Mouse (Mus musculus) lung, embryonic 15.5 days (tissue): ENCODE data around the gene Ice2. TPM values are rescaled to one million over a fixed set of nuclear protein-coding genes. Genes with fewer than 3 reads are reported as not detected.

Source experiments
- ATAC-seq: fragments of 200-750 bp; cut with Nextera tagmentation; 2 replicates; pipeline ENCODE4 v1.8.0; 2017; ENCODE audit warnings: moderate number of reproducible peaks, borderline replicate concordance; ENCODE audit not compliant: low FRiP score, low TSS enrichment; ENCODE audit errors: extremely low read depth
- H3K27ac ChIP-seq: fragments of 300-500 bp; sonication (generic); 2 replicates; pipeline ENCODE4 v1.5.1; 2015; ENCODE audit warnings: moderate library complexity, mild to moderate bottlenecking, inconsistent platforms
- H3K27me3 ChIP-seq: fragments of 300-500 bp; sonication (generic); 2 replicates; pipeline ENCODE4 v1.6.1; 2015; ENCODE audit warnings: inconsistent platforms
- H3K36me3 ChIP-seq: fragments of 300-500 bp; sonication (generic); 2 replicates; pipeline ENCODE4 v1.6.1; 2015; ENCODE audit warnings: inconsistent platforms
- H3K4me1 ChIP-seq: fragments of 300-500 bp; sonication (generic); 2 replicates; pipeline ENCODE4 v1.6.1; 2015; ENCODE audit warnings: inconsistent platforms
- H3K4me2 ChIP-seq: fragments of 300-500 bp; sonication (generic); 2 replicates; pipeline ENCODE4 v1.6.1; 2015; ENCODE audit warnings: inconsistent platforms, mild to moderate bottlenecking, moderate library complexity
- H3K4me3 ChIP-seq: fragments of 300-500 bp; sonication (generic); 2 replicates; pipeline ENCODE4 v1.5.1; 2015; ENCODE audit warnings: mild to moderate bottlenecking, inconsistent platforms
- H3K9ac ChIP-seq: fragments of 300-500 bp; sonication (generic); 2 replicates; pipeline ENCODE4 v1.6.1; 2015; ENCODE audit warnings: inconsistent platforms
- H3K9me3 ChIP-seq: fragments of 300-500 bp; sonication (generic); 2 replicates; pipeline ENCODE4 v1.6.1; 2016; ENCODE audit warnings: inconsistent platforms
- WGBS: fragments of 180-500 bp; shearing (Covaris S2); methylation state at CpG from one replicate; pipeline ENCODE4 v1.1.7; 2015; 5-methylcytosine and 5-hydroxymethylcytosine counted together
- polyA plus RNA-seq: library from polyadenylated mRNA; unstranded; fragments of >200 nt; fragmentation: Nextera tagmentation; extraction: Ambion mirVana; gene quantifications from 2 replicates; pipeline ENCODE4 v1.2.1, GENCODE M21; 2015

Gene Ice2
- polyA plus RNA-seq, result 20.4 and 20.6 TPM in 2 replicates

- under 1% methylated on average over 42 of the region's 53 CpGs for WGBS
- H3K27me3 ChIP-seq, result no peaks in the 10 kb centered on the region
- H3K4me3 ChIP-seq, result peak within 1 kb of the TSS; percentile 59
- no peaks in the 10 kb centered on the region for H3K9me3 ChIP-seq
- no peaks in the 10 kb centered on the region for H3K36me3 ChIP-seq
- ATAC-seq, result peak; percentile 82
- peak within 1 kb of the TSS; percentile 82 for H3K9ac ChIP-seq
- H3K4me1 ChIP-seq, result peaks cover 7% of the 10 kb centered on the region
- H3K27ac ChIP-seq, result peak within 1 kb of the TSS; percentile 91
- H3K4me2 ChIP-seq, result peak within 1 kb of the TSS; percentile 88
These were observed at the start of gene Ice2 for GRCm38 (mm10) chr9:69397760-69398452. Gene Ice2, plus strand, starts transcription at chr9:69397906.

GRCm38 (mm10) chr9:69349537-69349936, 48.2 kb upstream of the Ice2 start:
- Histone ChIP-seq H3K9ac (no peak overlapping the region), H3K9me3 (no peaks in the 10 kb centered on the region), H3K4me3 (no peak overlapping the region), H3K27ac (no peak overlapping the region), H3K4me2 (no peak overlapping the region), H3K4me1 (no peaks in the 10 kb centered on the region), H3K27me3 (no peaks in the 10 kb centered on the region), H3K36me3 (no peaks in the 10 kb centered on the region)
- ATAC-seq, result no peak
- 79% methylated on average over 2 of the region's 2 CpGs for WGBS

GRCm38 (mm10) chr9:69354228-69354627, 43.5 kb upstream of the Ice2 start:
- Histone ChIP-seq H3K4me3 (no peak overlapping the region), H3K27ac (no peak overlapping the region), H3K9ac (no peak overlapping the region), H3K4me2 (no peak overlapping the region), H3K27me3 (no peaks in the 10 kb centered on the region), H3K36me3 (no peaks in the 10 kb centered on the region), H3K9me3 (no peaks in the 10 kb centered on the region), H3K4me1 (no peaks in the 10 kb centered on the region)
- WGBS, result 74% methylated on average over 6 of the region's 6 CpGs
- no peak for ATAC-seq

GRCm38 (mm10) chr9:69357834-69358233, 39.9 kb upstream of the Ice2 start:
- Histone ChIP-seq H3K4me2 (no peak overlapping the region), H3K36me3 (no peaks in the 10 kb centered on the region), H3K4me3 (no peak overlapping the region), H3K27me3 (no peaks in the 10 kb centered on the region), H3K27ac (no peak overlapping the region), H3K9ac (no peak overlapping the region), H3K4me1 (no peaks in the 10 kb centered on the region), H3K9me3 (no peaks in the 10 kb centered on the region)
- no peak for ATAC-seq
- 27% methylated on average over 3 of the region's 3 CpGs for WGBS

GRCm38 (mm10) chr9:69358797-69359196, 38.9 kb upstream of the Ice2 start:
- Histone ChIP-seq H3K27ac (no peak overlapping the region), H3K4me1 (no peaks in the 10 kb centered on the region), H3K27me3 (no peaks in the 10 kb centered on the region), H3K4me3 (no peak overlapping the region), H3K36me3 (no peaks in the 10 kb centered on the region), H3K9me3 (no peaks in the 10 kb centered on the region), H3K4me2 (no peak overlapping the region), H3K9ac (no peak overlapping the region)
- no peak for ATAC-seq
- 73% methylated on average over 6 of the region's 6 CpGs for WGBS

- Histone ChIP-seq H3K9me3 (no peaks in the 10 kb centered on the region), H3K4me2 (no peak overlapping the region), H3K4me3 (no peak overlapping the region), H3K36me3 (no peaks in the 10 kb centered on the region), H3K4me1 (no peaks in the 10 kb centered on the region), H3K27ac (no peak overlapping the region), H3K27me3 (no peaks in the 10 kb centered on the region), H3K9ac (no peak overlapping the region)
- WGBS, result 72% methylated on average over 8 of the region's 8 CpGs
- ATAC-seq, result no peak
These were observed 35.7 kb upstream of the Ice2 start for GRCm38 (mm10) chr9:69361951-69362445.

GRCm38 (mm10) chr9:69362766-69363165, 34.9 kb upstream of the Ice2 start:
- 46% methylated on average over 4 of the region's 4 CpGs for WGBS
- no peaks in the 10 kb centered on the region for H3K4me1 ChIP-seq
- H3K4me3 ChIP-seq, result no peak overlapping the region
- no peak overlapping the region for H3K27ac ChIP-seq
- no peak for ATAC-seq
- no peaks in the 10 kb centered on the region for H3K36me3 ChIP-seq
- no peak overlapping the region for H3K9ac ChIP-seq
- H3K9me3 ChIP-seq, result no peaks in the 10 kb centered on the region
- no peak overlapping the region for H3K4me2 ChIP-seq
- no peaks in the 10 kb centered on the region for H3K27me3 ChIP-seq

GRCm38 (mm10) chr9:69364117-69364516, 33.6 kb upstream of the Ice2 start:
- 52% methylated on average over 16 of the region's 16 CpGs for WGBS
- H3K27ac ChIP-seq, result no peak overlapping the region
- no peaks in the 10 kb centered on the region for H3K27me3 ChIP-seq
- no peak for ATAC-seq
- H3K9ac ChIP-seq, result no peak overlapping the region
- no peaks in the 10 kb centered on the region for H3K9me3 ChIP-seq
- no peak overlapping the region for H3K4me3 ChIP-seq
- no peak overlapping the region for H3K4me2 ChIP-seq
- no peaks in the 10 kb centered on the region for H3K4me1 ChIP-seq
- no peaks in the 10 kb centered on the region for H3K36me3 ChIP-seq

GRCm38 (mm10) chr9:69367055-69367454, 30.7 kb upstream of the Ice2 start:
- WGBS, result 66% methylated on average over 4 of the region's 4 CpGs
- no peak for ATAC-seq

GRCm38 (mm10) chr9:69368071-69368470, 29.6 kb upstream of the Ice2 start:
- no peak for ATAC-seq
- WGBS, result 72% methylated on average over 8 of the region's 8 CpGs
- no peaks in the 10 kb centered on the region for H3K36me3 ChIP-seq
- no peak overlapping the region for H3K9ac ChIP-seq
- H3K27ac ChIP-seq, result no peak overlapping the region
- H3K4me2 ChIP-seq, result no peak overlapping the region
- no peak overlapping the region for H3K4me3 ChIP-seq
- no peaks in the 10 kb centered on the region for H3K4me1 ChIP-seq
- H3K9me3 ChIP-seq, result no peaks in the 10 kb centered on the region
- H3K27me3 ChIP-seq, result no peaks in the 10 kb centered on the region

More at GRCm38 (mm10) chr9:69367055-69367454, 30.7 kb upstream of the Ice2 start:
- Histone ChIP-seq H3K9me3 (no peaks in the 10 kb centered on the region), H3K27me3 (no peaks in the 10 kb centered on the region), H3K27ac (no peak overlapping the region), H3K36me3 (no peaks in the 10 kb centered on the region), H3K4me3 (no peak overlapping the region), H3K4me1 (no peaks in the 10 kb centered on the region), H3K4me2 (no peak overlapping the region), H3K9ac (no peak overlapping the region)

GRCm38 (mm10) chr9:69371046-69371724, 26.5 kb upstream of the Ice2 start:
- H3K4me2 ChIP-seq, result no peak overlapping the region

GRCm38 (mm10) chr9:69372871-69373270, 24.8 kb upstream of the Ice2 start:
- Histone ChIP-seq H3K27ac (no peak overlapping the region), H3K36me3 (no peaks in the 10 kb centered on the region), H3K4me2 (no peak overlapping the region), H3K9me3 (no peaks in the 10 kb centered on the region), H3K4me1 (no peaks in the 10 kb centered on the region), H3K27me3 (no peaks in the 10 kb centered on the region), H3K4me3 (no peak overlapping the region), H3K9ac (no peak overlapping the region)
- ATAC-seq, result no peak
- WGBS, result 36% methylated on average over 4 of the region's 4 CpGs

More at GRCm38 (mm10) chr9:69371046-69371724, 26.5 kb upstream of the Ice2 start:
- no peak for ATAC-seq
- Histone ChIP-seq H3K36me3 (no peaks in the 10 kb centered on the region), H3K9ac (no peak overlapping the region), H3K4me3 (no peak overlapping the region), H3K9me3 (no peaks in the 10 kb centered on the region), H3K27me3 (no peaks in the 10 kb centered on the region), H3K27ac (no peak overlapping the region), H3K4me1 (no peaks in the 10 kb centered on the region)
- 72% methylated on average over 11 of the region's 11 CpGs for WGBS
